Mouse (Mus musculus) thymus, postnatal 14 days (tissue): ENCODE results near the gene Olfr1307.

Experiments
- DNase-seq: peaks from one replicate; pipeline ENCODE4 v3.0.0; 2021

Olfr1307 gene

GRCm38 (mm10) chr2:111949340-111949739 is at the start of gene Olfr1307:
Gene Olfr1307, minus strand, starts transcription at chr2:111949440.
- DNase-seq, result no peak

- no peak for DNase-seq
Observed at GRCm38 (mm10) chr2:111990181-111990580, 40.9 kb upstream of the Olfr1307 start, which contains the start of gene Olfr1309. Gene Olfr1309, minus strand, starts transcription at chr2:111990281.

- DNase-seq, result no peak
Observed at GRCm38 (mm10) chr2:111964844-111965243, 15.6 kb upstream of the Olfr1307 start, which contains the start of gene Olfr1308. Gene Olfr1308, minus strand, starts transcription at chr2:111964944.

- no peak for DNase-seq
Observed at GRCm38 (mm10) chr2:111916171-111916570, 33.1 kb downstream of the Olfr1307 start, which contains the start of gene Olfr1306. Gene Olfr1306, minus strand, starts transcription at chr2:111916271.
